Mouse (Mus musculus) small intestine, adult 2 months (tissue): ENCODE data around the gene Primpol.

Source experiments
- CTCF ChIP-seq: fragments of 200-500 bp; IDR thresholded peaks from 2 replicates; pipeline ENCODE4 v1.5.1; 2012; ENCODE audit warnings: low read depth, mild to moderate bottlenecking, control low read depth, inconsistent platforms, low read length, moderate library complexity, mixed read lengths; ENCODE audit not compliant: insufficient replicate concordance, insufficient read length; ENCODE audit errors: extremely low read depth
- POLR2A ChIP-seq: fragments of 200-500 bp; IDR thresholded peaks from 2 replicates; pipeline ENCODE4 v1.6.1; 2012; ENCODE audit warnings: low read depth, mild to moderate bottlenecking, control low read depth, inconsistent platforms, low read length, moderate library complexity

DNA sequence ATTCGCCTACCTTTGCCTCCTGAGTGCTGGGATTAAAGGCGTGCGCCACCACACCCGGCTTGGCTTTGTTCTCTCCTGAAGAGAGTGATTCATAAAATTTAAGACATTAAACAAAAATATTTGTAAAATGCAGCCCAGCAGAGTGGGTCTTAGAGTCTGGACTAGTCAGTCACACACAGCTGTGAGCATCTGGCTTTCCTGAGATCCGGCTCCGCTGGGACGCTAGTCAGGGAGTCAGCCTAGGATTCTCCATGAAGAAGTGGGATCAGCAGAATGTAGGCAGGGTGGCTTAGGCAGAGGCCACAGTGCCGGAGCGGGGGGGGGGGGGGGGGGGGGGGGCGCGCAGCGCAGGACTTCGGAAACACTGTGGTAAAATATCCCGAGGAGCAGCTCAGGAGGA, 46.3 kb downstream of the Primpol start:
- no peak for TF ChIP-seq POLR2A
- TF ChIP-seq CTCF = no peak
